Mouse (Mus musculus) erythroblast, embryonic 14.5 days (primary cell): ENCODE data around the gene Vmn1r15.

Experiments used
- GATA1 ChIP-seq: IDR thresholded peaks from 2 replicates; pipeline ENCODE4 v1.6.1; 2012; ENCODE audit warnings: low read length, inconsistent platforms, mixed read lengths
- TAL1 ChIP-seq: IDR thresholded peaks from 3 replicates; pipeline ENCODE4 v1.6.1; 2012; ENCODE audit warnings: low read length, inconsistent platforms, mixed read lengths

- no peak for TF ChIP-seq TAL1
- no peak for TF ChIP-seq GATA1
These were observed 14.8 kb downstream of the Vmn1r15 start for GRCm38 (mm10) chr6:57272517-57272916.
